Mouse (Mus musculus): ENCODE measurements around the gene Cd24a.

- no peak for TF ChIP-seq CTCF (IDR thresholded peaks at IDR 0.05; ENCODE audit: low read depth, low read length)
- no peak for TF ChIP-seq POLR2A (IDR thresholded peaks at IDR 0.05; ENCODE audit: borderline replicate concordance, low read depth, low read length)
Measured at GRCm38 (mm10) chr10:43557630-43558165, 20.4 kb upstream of the Cd24a start.

Measured in bone marrow macrophage, adult 2 months (primary cell).